15 mouse cellular contexts compared by ENCODE assay signal in genomic region chr5:64621386-64621785, GRCm38 (mm10).
"Had no signal": no experiment of that assay in that cellular context is flagged by ENCODE, and none has a peak within 500 bp of the region (broad histone marks: within the 10 kb centered on the region; RNA-seq: fewer than 3 reads in every experiment).

No protein-coding gene starts in this region.

- H3K27me3 ChIP-seq: neural tube, embryonic 13.5 days; neural tube, embryonic 15.5 days; stomach, embryonic 15.5 days had no signal

- DNase-seq: retina, postnatal 1 day; right cerebral cortex, adult 18-20 months; right cerebral cortex, postnatal 14 days; right cerebral cortex, postnatal 25 days; right cerebral cortex, postnatal 4 days; spleen, adult 18-20 months; thymus, adult 18-20 months; thymus, adult 2 months; thymus, postnatal 14 days; thymus, postnatal 25 days; thymus, postnatal 36 days had no signal

- H3K4me2 ChIP-seq: neural tube, embryonic 13.5 days; neural tube, embryonic 15.5 days; stomach, embryonic 15.5 days had no signal

- H3K27ac ChIP-seq: neural tube, embryonic 13.5 days; neural tube, embryonic 15.5 days; stomach, embryonic 15.5 days; stomach, postnatal 0 days had no signal

- H3K36me3 ChIP-seq: neural tube, embryonic 13.5 days; neural tube, embryonic 15.5 days; stomach, embryonic 15.5 days had no signal

- H3K4me1 ChIP-seq: neural tube, embryonic 15.5 days; stomach, embryonic 15.5 days had no signal

- H3K9me3 ChIP-seq: neural tube, embryonic 13.5 days; neural tube, embryonic 15.5 days; stomach, embryonic 15.5 days had no signal

- H3K9ac ChIP-seq: neural tube, embryonic 13.5 days; neural tube, embryonic 15.5 days; stomach, embryonic 15.5 days had no signal

- H3K4me3 ChIP-seq: neural tube, embryonic 13.5 days; neural tube, embryonic 15.5 days; stomach, embryonic 15.5 days had no signal
